Mouse (Mus musculus) thymus, adult 2 months (tissue): Measurements from ENCODE around the gene Nckipsd.

Experiments
- CTCF ChIP-seq: fragments of 200-500 bp; IDR thresholded peaks from 2 replicates; pipeline ENCODE4 v1.5.1; 2012; ENCODE audit warnings: mild to moderate bottlenecking, control low read depth, low read length, moderate library complexity, borderline replicate concordance; ENCODE audit not compliant: control insufficient read depth, poor library complexity, insufficient read depth; ENCODE audit errors: extremely low read depth
- POLR2A ChIP-seq: fragments of 200-500 bp; IDR thresholded peaks from 2 replicates; pipeline ENCODE4 v1.6.1; 2012; ENCODE audit warnings: mild to moderate bottlenecking, low read length, control low read depth, moderate library complexity; ENCODE audit not compliant: control insufficient read depth, poor library complexity, insufficient read depth; ENCODE audit errors: extremely low read depth

DNA sequence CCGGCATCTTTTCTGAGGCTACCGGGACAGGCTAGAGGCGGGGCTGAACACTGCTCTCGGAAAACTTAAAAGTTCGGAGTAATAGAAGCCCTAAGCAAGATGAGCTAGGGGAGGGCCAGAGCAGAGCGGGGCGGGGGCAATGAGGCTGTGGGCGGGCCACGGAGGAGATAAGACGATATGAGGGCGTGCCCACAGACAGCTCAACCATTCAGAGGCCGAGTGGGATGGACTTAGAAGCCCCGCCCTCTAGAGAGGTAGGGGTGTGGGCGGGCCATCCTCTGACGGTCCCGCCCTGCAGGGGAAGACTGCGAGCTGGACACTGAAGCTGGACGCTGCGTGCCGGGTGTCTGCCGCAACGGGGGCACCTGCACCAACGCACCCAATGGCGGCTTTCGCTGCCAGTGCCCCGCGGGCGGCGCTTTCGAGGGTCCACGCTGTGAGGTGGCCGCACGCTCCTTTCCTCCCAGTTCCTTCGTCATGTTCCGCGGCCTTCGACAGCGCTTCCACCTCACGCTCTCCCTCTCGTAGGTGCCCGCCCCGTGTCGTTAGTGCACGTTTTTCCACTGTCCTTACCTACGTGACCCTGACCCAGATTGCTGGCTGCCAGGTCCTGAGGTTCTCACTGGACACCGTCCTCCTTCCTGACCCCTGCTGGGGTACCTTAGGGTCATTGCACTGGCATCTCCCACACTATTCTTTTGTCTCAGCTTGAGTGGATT lies 24.4 kb downstream of the Nckipsd start:
- no peak for TF ChIP-seq CTCF
- TF ChIP-seq POLR2A, result no peak
